ENCODE assay signal across 29 mouse cellular contexts in genomic region chr17:7877191-7877764, GRCm38 (mm10). TPM values are rescaled to one million over a fixed set of nuclear protein-coding genes. Genes with fewer than 3 reads are reported as not detected.
DNase-seq lines count a peak whose midpoint lies in the region; ATAC-seq and TF ChIP-seq lines count a peak whose summit lies in the region.
"Had no signal": no experiment of that assay in that cellular context is flagged by ENCODE, and none has a peak within 500 bp of the region (broad histone marks: within the 10 kb centered on the region; RNA-seq: fewer than 3 reads in every experiment).

No protein-coding gene starts in this region.

- 19% methylated on average over 7 of the region's 7 CpGs for WGBS in liver, embryonic 15.5 days (ENCODE audit: insufficient replicate concordance)
- WGBS in liver, embryonic 11.5 days: 39% methylated on average over 7 of the region's 7 CpGs
- 36% methylated on average over 7 of the region's 7 CpGs for WGBS in lung, adult 2 months

- no peak overlapping the region for H3K4me2 ChIP-seq in liver, embryonic 15.5 days
- H3K4me2 ChIP-seq in liver, embryonic 11.5 days: no peak overlapping the region
- H3K4me2 ChIP-seq: forebrain, embryonic 13.5 days; heart, embryonic 15.5 days; intestine, embryonic 15.5 days; lung, embryonic 14.5 days; midbrain, embryonic 11.5 days; neural tube, embryonic 12.5 days had no signal

- H3K9ac ChIP-seq in liver, embryonic 15.5 days: no peak overlapping the region
- H3K9ac ChIP-seq in liver, embryonic 11.5 days (ENCODE audit: low read depth, low read length): no peak overlapping the region
- H3K9ac ChIP-seq: forebrain, embryonic 13.5 days; heart, embryonic 15.5 days; intestine, embryonic 15.5 days; lung, embryonic 14.5 days; neural tube, embryonic 12.5 days had no signal

- TF ChIP-seq POLR2A in lung, adult 2 months (IDR thresholded peaks at IDR 0.05; ENCODE audit: borderline replicate concordance, extremely low read depth, low read depth, low read length): no peak

- no peak overlapping the region for H3K4me3 ChIP-seq in liver, embryonic 15.5 days (replicated peaks)
- H3K4me3 ChIP-seq in liver, embryonic 11.5 days (ENCODE audit: low read depth, low read length): no peak overlapping the region
- no peak overlapping the region for H3K4me3 ChIP-seq in lung, adult 2 months (replicated peaks; ENCODE audit: extremely low read depth, low read depth, low read length)
- H3K4me3 ChIP-seq: forebrain, embryonic 13.5 days; heart, embryonic 10.5 days; heart, embryonic 15.5 days; intestine, embryonic 15.5 days; neural tube, embryonic 12.5 days had no signal

- TF ChIP-seq CTCF in lung, adult 2 months (IDR thresholded peaks at IDR 0.05; ENCODE audit: insufficient read depth, low read length): no peak

- no peaks in the 10 kb centered on the region for H3K9me3 ChIP-seq in liver, embryonic 15.5 days (replicated peaks)
- H3K9me3 ChIP-seq in liver, embryonic 11.5 days (ENCODE audit: control insufficient read depth, low read length): no peaks in the 10 kb centered on the region
- H3K9me3 ChIP-seq: forebrain, embryonic 13.5 days; G1E; heart, embryonic 10.5 days; heart, embryonic 15.5 days; intestine, embryonic 15.5 days; neural tube, embryonic 12.5 days had no signal

- DNase-seq in liver, embryonic 11.5 days (ENCODE audit: low spot score): no peak
- peak; percentile 26 for DNase-seq in lung, postnatal 36 days
- DNase-seq in lung, adult 2 months: no peak
- DNase-seq in induced T-regulatory cell, adult 2 months (ENCODE audit: low read depth): peak; percentile 64
- DNase-seq in gastrocnemius, postnatal 4 days (ENCODE audit: low spot score in 2 of 2): no peak
- DNase-seq in layer of hippocampus, postnatal 10 days (ENCODE audit: low spot score in 2 of 2): no peak
- DNase-seq in adrenal gland, adult 8-10 months: no peak
- DNase-seq: adrenal gland, postnatal 14 days; cerebellum, adult 2 months; cerebellum, postnatal 14 days; gastrocnemius, postnatal 10 days; heart, adult 11 months; kidney, adult 9 months; kidney, postnatal 10 days; lung, embryonic 14.5 days; right cerebral cortex, postnatal 4 days; thymus, adult 18-20 months; thymus, postnatal 25 days had no signal

- H3K4me1 ChIP-seq in liver, embryonic 15.5 days (replicated peaks): peaks cover 17% of the 10 kb centered on the region
- peaks cover 4% of the 10 kb centered on the region; the same call in 1 of the 2 replicates for H3K4me1 ChIP-seq in liver, embryonic 11.5 days (replicated peaks; ENCODE audit: control insufficient read depth, insufficient read depth, low read length)
- H3K4me1 ChIP-seq in lung, adult 2 months (ENCODE audit: control insufficient read depth, insufficient read depth, low read length): peaks cover 2% of the 10 kb centered on the region
- H3K4me1 ChIP-seq: forebrain, embryonic 13.5 days; intestine, embryonic 15.5 days had no signal

- H3K27ac ChIP-seq in liver, embryonic 15.5 days (replicated peaks): peak overlapping the region; percentile 33; the same call in 1 of the 2 replicates
- no peak overlapping the region for H3K27ac ChIP-seq in liver, embryonic 11.5 days (ENCODE audit: low read depth, low read length)
- H3K27ac ChIP-seq: forebrain, embryonic 13.5 days; heart, embryonic 10.5 days; heart, embryonic 15.5 days; intestine, embryonic 15.5 days; neural tube, embryonic 12.5 days; stomach, postnatal 0 days had no signal

- no peak for ATAC-seq in liver, embryonic 15.5 days (ENCODE audit: insufficient read depth)
- no peak for ATAC-seq in liver, embryonic 11.5 days (replicated peaks; ENCODE audit: low FRiP score)
- ATAC-seq: forebrain, embryonic 13.5 days; hindbrain, embryonic 16.5 days; intestine, embryonic 15.5 days; midbrain, embryonic 16.5 days had no signal

- no peaks in the 10 kb centered on the region for H3K36me3 ChIP-seq in liver, embryonic 15.5 days (replicated peaks)
- H3K36me3 ChIP-seq in liver, embryonic 11.5 days (ENCODE audit: control insufficient read depth, insufficient read depth, low read length): no peaks in the 10 kb centered on the region
- H3K36me3 ChIP-seq: G1E; heart, embryonic 10.5 days; heart, embryonic 15.5 days; intestine, embryonic 15.5 days; neural tube, embryonic 12.5 days had no signal

- H3K27me3 ChIP-seq in liver, embryonic 15.5 days: no peaks in the 10 kb centered on the region
- H3K27me3 ChIP-seq in liver, embryonic 11.5 days (replicated peaks; ENCODE audit: control insufficient read depth, insufficient read depth, low read length): no peaks in the 10 kb centered on the region
- H3K27me3 ChIP-seq: forebrain, embryonic 13.5 days; heart, embryonic 15.5 days; intestine, embryonic 15.5 days; neural tube, embryonic 12.5 days had no signal

RNA-seq across cellular contexts. Expression of gene Tagap, which starts 48.5 kb away (rescaled TPM):
- polyA plus RNA-seq in liver, embryonic 15.5 days (2015; fragmentation: Nextera tagmentation; extraction: Ambion mirVana): 1.8 and 2.2 TPM in 2 replicates
- 0.48 and 0.53 TPM in 2 replicates for polyA plus RNA-seq in liver, embryonic 11.5 days (2014; fragmentation: Nextera tagmentation; extraction: Ambion mirVana)
- 2.6 and 3.5 TPM in 2 replicates for polyA plus RNA-seq in lung, adult 2 months (2012; rRNA removed)
- total RNA-seq in gastrocnemius, postnatal 4 days (2021): 1 to 10 TPM; 1.8 to 2.2 TPM
- total RNA-seq in layer of hippocampus, postnatal 10 days (2021): 1 to 10 TPM; 4.8 to 5.4 TPM
- total RNA-seq in adrenal gland, adult 8-10 months (2022): 1 to 10 TPM; 6.0 to 7.5 (median 6.9) TPM

RNA-seq across cellular contexts. Expression of gene Fndc1, which starts 50.2 kb away (rescaled TPM):
- polyA plus RNA-seq in liver, embryonic 15.5 days (2015; fragmentation: Nextera tagmentation; extraction: Ambion mirVana): 0.53 and 0.76 TPM in 2 replicates
- 0.35 and 0.55 TPM in 2 replicates for polyA plus RNA-seq in liver, embryonic 11.5 days (2014; fragmentation: Nextera tagmentation; extraction: Ambion mirVana)
- 16.5 and 17.0 TPM in 2 replicates for polyA plus RNA-seq in lung, adult 2 months (2012; rRNA removed)
- total RNA-seq in gastrocnemius, postnatal 4 days (2021): 100 to 1,000 TPM; 298 to 319 TPM
- 10 to 100 TPM; 17.5 to 17.7 TPM for total RNA-seq in layer of hippocampus, postnatal 10 days (2021)
- total RNA-seq in adrenal gland, adult 8-10 months (2022): 1 to 10 TPM; 4.4 to 7.5 (median 5.8) TPM
- polyA plus RNA-seq: G1E had no signal

Comparison
In these comparisons a context has a peak if more than half of its experiments do, and no peak if none do; other contexts are left out.
1. DNase-seq: peak in lung, postnatal 36 days (single experiment) and induced T-regulatory cell, adult 2 months (single experiment); none in liver, embryonic 11.5 days (single experiment), lung, adult 2 months (single experiment), gastrocnemius, postnatal 4 days (0 of 2), layer of hippocampus, postnatal 10 days (0 of 2) and adrenal gland, adult 8-10 months (single experiment).
2. RNA of gene Fndc1, which starts 50.2 kb away (total RNA-seq): 298 to 319 TPM in gastrocnemius, postnatal 4 days; 17.5 to 17.7 TPM in layer of hippocampus, postnatal 10 days and 4.4 to 7.5 TPM in adrenal gland, adult 8-10 months; every median in the first group is over 10 times any median in the second.